ENCODE assay signal across 13 mouse cellular contexts in the genomic region with DNA sequence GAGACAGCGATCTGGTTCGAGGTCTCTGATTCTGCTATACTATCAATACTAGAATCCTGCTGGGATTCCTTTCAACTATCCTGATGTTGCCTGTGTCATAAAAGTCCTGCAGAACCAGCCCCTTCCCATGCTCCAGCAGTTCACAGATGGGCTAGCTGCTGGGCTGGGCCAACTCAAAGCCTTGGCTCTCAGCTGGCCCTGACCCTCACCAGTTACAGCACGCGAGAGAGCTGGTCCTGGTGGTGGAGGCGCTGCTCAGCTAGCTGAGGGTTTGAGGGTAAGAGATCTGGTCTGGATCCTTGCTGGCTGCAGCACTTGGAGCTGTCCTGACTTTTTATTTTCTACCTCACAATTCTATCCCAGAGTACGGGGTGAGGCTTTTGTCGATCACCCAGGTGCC. TPM values are rescaled to one million over a fixed set of nuclear protein-coding genes. Genes with fewer than 3 reads are reported as not detected.
DNase-seq lines count a peak whose midpoint lies in the region; ATAC-seq and TF ChIP-seq lines count a peak whose summit lies in the region.
"Had no signal": no experiment of that assay in that cellular context is flagged by ENCODE, and none has a peak within 500 bp of the region (broad histone marks: within the 10 kb centered on the region; RNA-seq: fewer than 3 reads in every experiment).

No protein-coding gene starts in this region.

- no peak overlapping the region for H3K9ac ChIP-seq in lung, embryonic 15.5 days
- H3K9ac ChIP-seq in intestine, embryonic 14.5 days (ENCODE audit: low read length): no peak overlapping the region
- no peak overlapping the region for H3K9ac ChIP-seq in intestine, postnatal 0 days (ENCODE audit: low read depth, low read length)
- H3K9ac ChIP-seq: embryonic facial prominence, embryonic 13.5 days had no signal

- H3K4me3 ChIP-seq in kidney, adult 2 months (ENCODE audit: insufficient read depth, low read depth, low read length): no peak overlapping the region
- no peak overlapping the region for H3K4me3 ChIP-seq in lung, embryonic 15.5 days
- H3K4me3 ChIP-seq in intestine, embryonic 14.5 days (ENCODE audit: low read depth, low read length): no peak overlapping the region
- H3K4me3 ChIP-seq in intestine, postnatal 0 days (ENCODE audit: low read depth, low read length): no peak overlapping the region
- H3K4me3 ChIP-seq: embryonic facial prominence, embryonic 13.5 days; midbrain, embryonic 10.5 days had no signal

- no peak overlapping the region for H3K4me2 ChIP-seq in lung, embryonic 15.5 days
- peak overlapping the region; percentile 29; the same call in 1 of the 2 replicates for H3K4me2 ChIP-seq in intestine, embryonic 14.5 days (ENCODE audit: low read length)
- peak overlapping the region; percentile 3; the same call in 1 of the 2 replicates for H3K4me2 ChIP-seq in intestine, postnatal 0 days (replicated peaks; ENCODE audit: low read depth)
- H3K4me2 ChIP-seq: embryonic facial prominence, embryonic 13.5 days had no signal

- TF ChIP-seq POLR2A in kidney, adult 2 months (IDR thresholded peaks at IDR 0.05; ENCODE audit: low read depth, low read length): no peak

- 74% methylated on average over 7 of the region's 7 CpGs for WGBS in kidney, adult 2 months
- WGBS in lung, embryonic 15.5 days: 72% methylated on average over 7 of the region's 7 CpGs
- 74% methylated on average over 7 of the region's 7 CpGs for WGBS in intestine, embryonic 14.5 days
- WGBS in intestine, postnatal 0 days: 79% methylated on average over 7 of the region's 7 CpGs

- TF ChIP-seq CTCF in kidney, adult 2 months (conservative IDR thresholded peaks at IDR 0.05; ENCODE audit: insufficient read depth, insufficient read length, low read depth, low read length): no peak
- TF ChIP-seq CTCF in intestine, postnatal 0 days (IDR thresholded peaks at IDR 0.05; ENCODE audit: low read depth): no peak

- 0 out of 2 replicates have a peak overlapping the region, but pooled peaks have one; percentile 3 for H3K27ac ChIP-seq in kidney, adult 2 months (ENCODE audit: insufficient read depth, low read depth, low read length)
- H3K27ac ChIP-seq in lung, embryonic 15.5 days: peak overlapping the region; percentile 57
- H3K27ac ChIP-seq in intestine, embryonic 14.5 days (ENCODE audit: low read depth): peak overlapping the region; percentile 67; the same call in 1 of the 2 replicates
- H3K27ac ChIP-seq in intestine, postnatal 0 days (ENCODE audit: low read depth, low read length): peak overlapping the region; percentile 17; the same call in 1 of the 2 replicates
- H3K27ac ChIP-seq: embryonic facial prominence, embryonic 13.5 days; midbrain, embryonic 10.5 days had no signal

- DNase-seq in kidney, adult 2 months: no peak
- DNase-seq in kidney, adult 9 months: no peak
- no peak for DNase-seq in lung, postnatal 25 days (ENCODE audit: low spot score)
- DNase-seq in intestine, embryonic 14.5 days (ENCODE audit: low spot score): no peak
- no peak for DNase-seq in thymus, postnatal 0 days (ENCODE audit: low spot score)
- DNase-seq: adrenal gland, adult 8-10 months; cerebellum, adult 11-12 months; thymus, adult 18-20 months had no signal

- no peaks in the 10 kb centered on the region for H3K9me3 ChIP-seq in lung, embryonic 15.5 days
- no peaks in the 10 kb centered on the region for H3K9me3 ChIP-seq in intestine, embryonic 14.5 days (ENCODE audit: control insufficient read depth, low read length)
- no peaks in the 10 kb centered on the region for H3K9me3 ChIP-seq in intestine, postnatal 0 days (ENCODE audit: control insufficient read depth)
- H3K9me3 ChIP-seq: embryonic facial prominence, embryonic 13.5 days; midbrain, embryonic 10.5 days had no signal

- H3K4me1 ChIP-seq in kidney, adult 2 months (ENCODE audit: control insufficient read depth, insufficient read depth, low read length): peaks cover 3% of the 10 kb centered on the region; the same call in 1 of the 2 replicates
- H3K4me1 ChIP-seq in lung, embryonic 15.5 days: peaks cover 17% of the 10 kb centered on the region
- H3K4me1 ChIP-seq in intestine, embryonic 14.5 days (replicated peaks; ENCODE audit: control insufficient read depth, insufficient read depth, low read length): peaks cover 18% of the 10 kb centered on the region
- H3K4me1 ChIP-seq in intestine, postnatal 0 days (replicated peaks; ENCODE audit: control insufficient read depth, insufficient read depth, low read length): peaks cover 5% of the 10 kb centered on the region; the same call in 1 of the 2 replicates

- no peaks in the 10 kb centered on the region for H3K36me3 ChIP-seq in kidney, adult 2 months (ENCODE audit: control insufficient read depth, insufficient read depth, low read length)
- peaks cover 3% of the 10 kb centered on the region; the same call in 1 of the 2 replicates for H3K36me3 ChIP-seq in lung, embryonic 15.5 days
- peaks cover 20% of the 10 kb centered on the region for H3K36me3 ChIP-seq in intestine, embryonic 14.5 days (ENCODE audit: control insufficient read depth, insufficient read depth, low read length)
- H3K36me3 ChIP-seq in intestine, postnatal 0 days (ENCODE audit: control insufficient read depth, insufficient read depth): peaks cover 8% of the 10 kb centered on the region

- ATAC-seq in lung, embryonic 15.5 days (ENCODE audit: borderline replicate concordance, extremely low read depth, low FRiP score, low TSS enrichment): no peak; the same call in 1 of the 2 replicates
- no peak for ATAC-seq in intestine, embryonic 14.5 days (replicated peaks; ENCODE audit: low FRiP score, low TSS enrichment, low read depth)
- ATAC-seq in intestine, postnatal 0 days: no peak
- ATAC-seq: CD4-positive, CD25-positive, alpha-beta regulatory T cell, adult 4 months had no signal

- H3K27me3 ChIP-seq in kidney, adult 2 months (replicated peaks; ENCODE audit: control insufficient read depth, insufficient read depth, low read length): no peaks in the 10 kb centered on the region
- no peaks in the 10 kb centered on the region for H3K27me3 ChIP-seq in lung, embryonic 15.5 days
- no peaks in the 10 kb centered on the region for H3K27me3 ChIP-seq in intestine, embryonic 14.5 days (replicated peaks; ENCODE audit: control insufficient read depth, insufficient read depth, low read length)
- H3K27me3 ChIP-seq in intestine, postnatal 0 days (replicated peaks; ENCODE audit: control insufficient read depth, insufficient read depth, low read length): no peaks in the 10 kb centered on the region
- H3K27me3 ChIP-seq: embryonic facial prominence, embryonic 13.5 days had no signal

RNA-seq across cellular contexts. Expression of a gene that starts 10.8 kb away (rescaled TPM):
- 36.7 and 37.1 TPM in 2 replicates for polyA plus RNA-seq in kidney, adult 2 months (2012; rRNA removed)
- polyA plus RNA-seq in lung, embryonic 15.5 days (2015; fragmentation: Nextera tagmentation; extraction: Ambion mirVana): 50.9 and 54.8 TPM in 2 replicates
- polyA plus RNA-seq in intestine, embryonic 14.5 days (2014; fragmentation: Nextera tagmentation; extraction: Ambion mirVana): 65.5 and 67.5 TPM in 2 replicates
- 99.6 and 108 TPM in 2 replicates for polyA plus RNA-seq in intestine, postnatal 0 days (2015; fragmentation: Nextera tagmentation; extraction: Ambion mirVana)
- 26.3 and 32.4 TPM in 2 replicates for polyA plus RNA-seq in thymus, postnatal 0 days (2015; fragmentation: Nextera tagmentation; extraction: Ambion mirVana)

RNA-seq across cellular contexts. Expression of a gene that starts 36.9 kb away (rescaled TPM):
- polyA plus RNA-seq in kidney, adult 2 months (2012; rRNA removed): 2.9 and 4.1 TPM in 2 replicates
- 4.9 and 6.1 TPM in 2 replicates for polyA plus RNA-seq in lung, embryonic 15.5 days (2015; fragmentation: Nextera tagmentation; extraction: Ambion mirVana)
- polyA plus RNA-seq in intestine, embryonic 14.5 days (2014; fragmentation: Nextera tagmentation; extraction: Ambion mirVana): 14.0 and 18.1 TPM in 2 replicates
- polyA plus RNA-seq in intestine, postnatal 0 days (2015; fragmentation: Nextera tagmentation; extraction: Ambion mirVana): 63.0 and 71.8 TPM in 2 replicates
- 10.9 and 11.6 TPM in 2 replicates for polyA plus RNA-seq in thymus, postnatal 0 days (2015; fragmentation: Nextera tagmentation; extraction: Ambion mirVana)

RNA-seq across cellular contexts. Expression of a gene that starts 46.2 kb away (rescaled TPM):
- 1.4 and 2.1 TPM in 2 replicates for polyA plus RNA-seq in kidney, adult 2 months (2012; rRNA removed)
- 1.0 and 1.9 TPM in 2 replicates for polyA plus RNA-seq in lung, embryonic 15.5 days (2015; fragmentation: Nextera tagmentation; extraction: Ambion mirVana)
- 1.7 and 2.9 TPM in 2 replicates for polyA plus RNA-seq in intestine, embryonic 14.5 days (2014; fragmentation: Nextera tagmentation; extraction: Ambion mirVana)
- polyA plus RNA-seq in intestine, postnatal 0 days (2015; fragmentation: Nextera tagmentation; extraction: Ambion mirVana): 0.85 and 1.6 TPM in 2 replicates
- polyA plus RNA-seq in thymus, postnatal 0 days (2015; fragmentation: Nextera tagmentation; extraction: Ambion mirVana): 0.58 and 0.83 TPM in 2 replicates

Comparison
In these comparisons a context has a peak if more than half of its experiments do, and no peak if none do; other contexts are left out.
1. H3K27ac ChIP-seq: peak in every context shown above with its lines; median percentile 67 in intestine, embryonic 14.5 days; 57 in lung, embryonic 15.5 days; 17 in intestine, postnatal 0 days; 3 in kidney, adult 2 months.